Mouse (Mus musculus) right cerebral cortex, adult 2 months (tissue): ENCODE data around the gene Ap3s2.

Experiments used
- DNase-seq, 2 experiments: peaks; one replicate each; pipeline ENCODE4 v3.0.0; 2021 to 2022; ENCODE audit warnings: low spot score in 2 of 2

The Ap3s2 gene

GRCm38 (mm10) chr7:79890436-79891221 lies 29.8 kb downstream of the Ap3s2 start:
- no peak for DNase-seq

GRCm38 (mm10) chr7:79888603-79889002 lies 31.8 kb downstream of the Ap3s2 start:
- no peak for DNase-seq

- no peak for DNase-seq
Measured at GRCm38 (mm10) chr7:79883613-79884334, 36.7 kb downstream of the Ap3s2 start.

GRCm38 (mm10) chr7:79881901-79882300 lies 38.5 kb downstream of the Ap3s2 start:
- DNase-seq: no peak

GRCm38 (mm10) chr7:79880998-79881397 lies 39.5 kb downstream of the Ap3s2 start:
- no peak for DNase-seq

GRCm38 (mm10) chr7:79880033-79880432 lies 40.4 kb downstream of the Ap3s2 start:
- DNase-seq: no peak

- no peak for DNase-seq
Measured at GRCm38 (mm10) chr7:79878455-79879025, 41.9 kb downstream of the Ap3s2 start.

- no peak for DNase-seq
Measured at GRCm38 (mm10) chr7:79873407-79873806, 47.0 kb downstream of the Ap3s2 start.

- no peak for DNase-seq
Measured at GRCm38 (mm10) chr7:79871797-79872345, 48.6 kb downstream of the Ap3s2 start.

- DNase-seq: no peak
Measured at GRCm38 (mm10) chr7:79869072-79869719, 51.3 kb downstream of the Ap3s2 start.

GRCm38 (mm10) chr7:79868475-79868874 lies 52.0 kb downstream of the Ap3s2 start:
- no peak for DNase-seq

- no peak for DNase-seq
Measured at GRCm38 (mm10) chr7:79867861-79868260, 52.6 kb downstream of the Ap3s2 start.

- DNase-seq: no peak
Measured at GRCm38 (mm10) chr7:79866294-79867000, 54.0 kb downstream of the Ap3s2 start.

GRCm38 (mm10) chr7:79861794-79862193 lies 58.7 kb downstream of the Ap3s2 start:
- no peak for DNase-seq

GRCm38 (mm10) chr7:79860811-79861210 lies 59.6 kb downstream of the Ap3s2 start, which contains the start of gene Anpep:
TSS of gene Anpep (minus strand) at chr7:79861059.
- DNase-seq: no peak

GRCm38 (mm10) chr7:79858956-79859630 lies 61.4 kb downstream of the Ap3s2 start:
- no peak for DNase-seq

GRCm38 (mm10) chr7:79858202-79858934 lies 62.1 kb downstream of the Ap3s2 start:
- DNase-seq: no peak

GRCm38 (mm10) chr7:79856305-79856704 lies 64.1 kb downstream of the Ap3s2 start:
- no peak for DNase-seq

GRCm38 (mm10) chr7:79847456-79848451 lies 72.7 kb downstream of the Ap3s2 start:
- DNase-seq: no peak
